Mouse (Mus musculus) retina, adult 2 months (tissue): ENCODE data around the gene Plp2.
A peak's percentile ranks its signal among the peaks of the same experiment; 100 is the strongest.
"Not testable (repeated sequence)": the region's sequence is repeated elsewhere in the genome, so short reads cannot be mapped to it uniquely, and the experiment has no call there.

Experiments used
- DNase-seq: peaks from one replicate; pipeline ENCODE4 v3.0.0-alpha.2; 2012; ENCODE audit warnings: low read depth, low spot score

The Plp2 gene

GRCm38 (mm10) chrX:7670921-7671623, at the start of gene Plp2:
TSS of gene Plp2 (minus strand) at chrX:7671390.
- DNase-seq = no peak

- DNase-seq = not testable (repeated sequence)
Measured at GRCm38 (mm10) chrX:7716058-7716457, 44.9 kb upstream of the Plp2 start.

GRCm38 (mm10) chrX:7714135-7714899, 43.1 kb upstream of the Plp2 start, which contains the start of gene Wdr45:
TSS of gene Wdr45 (plus strand) at chrX:7714333.
- peak; percentile 89 for DNase-seq

GRCm38 (mm10) chrX:7713764-7714134, 42.6 kb upstream of the Plp2 start:
- not testable (repeated sequence) for DNase-seq

GRCm38 (mm10) chrX:7696954-7697381, 25.8 kb upstream of the Plp2 start, which contains the start of gene Gpkow:
TSS of gene Gpkow (plus strand) at chrX:7697131.
- peak; percentile 76 for DNase-seq

- DNase-seq = no peak
Measured at GRCm38 (mm10) chrX:7696520-7696919, 25.3 kb upstream of the Plp2 start.

GRCm38 (mm10) chrX:7692862-7693261, 21.7 kb upstream of the Plp2 start:
- DNase-seq = no peak

- DNase-seq = no peak
Measured at GRCm38 (mm10) chrX:7690486-7690885, 19.3 kb upstream of the Plp2 start.

GRCm38 (mm10) chrX:7688321-7688720, 17.1 kb upstream of the Plp2 start:
- DNase-seq = no peak

- DNase-seq = no peak
Measured at GRCm38 (mm10) chrX:7680864-7681263, 9.7 kb upstream of the Plp2 start, which contains the start of gene Magix. TSS of gene Magix (minus strand) at chrX:7681251.

GRCm38 (mm10) chrX:7680057-7680412, 8.8 kb upstream of the Plp2 start:
- DNase-seq = no peak

GRCm38 (mm10) chrX:7679405-7680056, 8.3 kb upstream of the Plp2 start:
- peak; percentile 52 for DNase-seq

GRCm38 (mm10) chrX:7678986-7679385, 7.8 kb upstream of the Plp2 start:
- no peak for DNase-seq

GRCm38 (mm10) chrX:7675001-7675380, 3.8 kb upstream of the Plp2 start:
- no peak for DNase-seq

GRCm38 (mm10) chrX:7674284-7675000, 3.3 kb upstream of the Plp2 start:
- no peak for DNase-seq

- no peak for DNase-seq
Measured at GRCm38 (mm10) chrX:7673578-7674281, 2.5 kb upstream of the Plp2 start.

- no peak for DNase-seq
Measured at GRCm38 (mm10) chrX:7672739-7673138, 1.5 kb upstream of the Plp2 start.

GRCm38 (mm10) chrX:7670390-7670881, 754 bp downstream of the Plp2 start:
- no peak for DNase-seq

- no peak for DNase-seq
Measured at GRCm38 (mm10) chrX:7665739-7666502, 5.3 kb downstream of the Plp2 start.

- DNase-seq = no peak
Measured at GRCm38 (mm10) chrX:7664791-7665190, 6.4 kb downstream of the Plp2 start.
